Mouse (Mus musculus): ENCODE data around the gene Fam162a. TPM values are rescaled to one million over a fixed set of nuclear protein-coding genes. Genes with fewer than 3 reads are reported as not detected.

Gene Fam162a
- 19.9 TPM for polyA plus RNA-seq (2015; fragmentation: Illumina TruSeq; extraction: RNeasy Lipid Tissue Mini Kit (QIAGEN cat#74804); ENCODE audit: insufficient read depth, low read depth, low replicate concordance)

GRCm38 (mm10) chr16:36071450-36072379 lies at the start of gene Fam162a, which contains the start of gene Ccdc58:
TSS of gene Fam162a (minus strand) at chr16:36071594.
TSS of gene Ccdc58 (plus strand) at chr16:36071685.

GRCm38 (mm10) chr16:36040640-36041624 lies 30.5 kb downstream of the Fam162a start, which contains the start of gene Wdr5b:
TSS of gene Wdr5b (plus strand) at chr16:36041190.

Other genes starting within 250 kb of the Fam162a start
- 6.6 TPM for gene Parp14, start 200.1 kb downstream of the Fam162a start, polyA plus RNA-seq (2015; fragmentation: Illumina TruSeq; extraction: RNeasy Lipid Tissue Mini Kit (QIAGEN cat#74804); ENCODE audit: insufficient read depth, low read depth, low replicate concordance)
- gene Parp9, start 133.1 kb downstream of the Fam162a start, polyA plus RNA-seq (2015; fragmentation: Illumina TruSeq; extraction: RNeasy Lipid Tissue Mini Kit (QIAGEN cat#74804); ENCODE audit: insufficient read depth, low read depth, low replicate concordance): 3.7 TPM
- gene Dtx3l, start 132.4 kb downstream of the Fam162a start, polyA plus RNA-seq (2015; fragmentation: Illumina TruSeq; extraction: RNeasy Lipid Tissue Mini Kit (QIAGEN cat#74804); ENCODE audit: insufficient read depth, low read depth, low replicate concordance): 2.1 TPM
- gene Kpna1, start 92.8 kb downstream of the Fam162a start, polyA plus RNA-seq (2015; fragmentation: Illumina TruSeq; extraction: RNeasy Lipid Tissue Mini Kit (QIAGEN cat#74804); ENCODE audit: insufficient read depth, low read depth, low replicate concordance): 5.1 TPM
- 1.8 TPM for gene Wdr5b, start 30.4 kb downstream of the Fam162a start, polyA plus RNA-seq (2015; fragmentation: Illumina TruSeq; extraction: RNeasy Lipid Tissue Mini Kit (QIAGEN cat#74804); ENCODE audit: insufficient read depth, low read depth, low replicate concordance)
- 19.4 TPM for gene Ccdc58, start 91 bp upstream of the Fam162a start, polyA plus RNA-seq (2015; fragmentation: Illumina TruSeq; extraction: RNeasy Lipid Tissue Mini Kit (QIAGEN cat#74804); ENCODE audit: insufficient read depth, low read depth, low replicate concordance)
- not detected for gene Csta1, start 59.6 kb upstream of the Fam162a start, polyA plus RNA-seq (2015; fragmentation: Illumina TruSeq; extraction: RNeasy Lipid Tissue Mini Kit (QIAGEN cat#74804); ENCODE audit: insufficient read depth, low read depth, low replicate concordance)
- not detected for gene Stfa2l1, start 85.2 kb upstream of the Fam162a start, polyA plus RNA-seq (2015; fragmentation: Illumina TruSeq; extraction: RNeasy Lipid Tissue Mini Kit (QIAGEN cat#74804); ENCODE audit: insufficient read depth, low read depth, low replicate concordance)
- not detected for gene Gm5483, start 112.6 kb upstream of the Fam162a start, polyA plus RNA-seq (2015; fragmentation: Illumina TruSeq; extraction: RNeasy Lipid Tissue Mini Kit (QIAGEN cat#74804); ENCODE audit: insufficient read depth, low read depth, low replicate concordance)
- gene Gm5416, start 138.8 kb upstream of the Fam162a start, polyA plus RNA-seq (2015; fragmentation: Illumina TruSeq; extraction: RNeasy Lipid Tissue Mini Kit (QIAGEN cat#74804); ENCODE audit: insufficient read depth, low read depth, low replicate concordance): not detected
- not detected for gene 2010005H15Rik, start 149.9 kb upstream of the Fam162a start, polyA plus RNA-seq (2015; fragmentation: Illumina TruSeq; extraction: RNeasy Lipid Tissue Mini Kit (QIAGEN cat#74804); ENCODE audit: insufficient read depth, low read depth, low replicate concordance)
- not detected for gene Stfa1, start 205.4 kb upstream of the Fam162a start, polyA plus RNA-seq (2015; fragmentation: Illumina TruSeq; extraction: RNeasy Lipid Tissue Mini Kit (QIAGEN cat#74804); ENCODE audit: insufficient read depth, low read depth, low replicate concordance)

Data from pancreas, adult 10 weeks (tissue).